Mouse (Mus musculus) embryo, embryonic 9.5 days (tissue): ENCODE results near the gene Sat2.
"Not testable (repeated sequence)": the region's sequence is repeated elsewhere in the genome, so short reads cannot be mapped to it uniquely, and the experiment has no call there.

Experiments used
- DNase-seq: peaks from one replicate; pipeline ENCODE4 v3.0.0-alpha.2; 2017; ENCODE audit errors: extremely low spot score

The Sat2 gene

GRCm38 (mm10) chr11:69600098-69600497 lies 21.7 kb upstream of the Sat2 start:
- DNase-seq, result peak; percentile 63

- no peak for DNase-seq
These were observed 20.1 kb upstream of the Sat2 start for GRCm38 (mm10) chr11:69601768-69602167.

GRCm38 (mm10) chr11:69603516-69603915 lies 18.3 kb upstream of the Sat2 start:
- DNase-seq, result no peak

GRCm38 (mm10) chr11:69604347-69604746 lies 17.5 kb upstream of the Sat2 start:
- no peak for DNase-seq

GRCm38 (mm10) chr11:69604795-69605664 lies 16.8 kb upstream of the Sat2 start:
- peak; percentile 22 for DNase-seq

- peak; percentile 79 for DNase-seq
These were observed 15.9 kb upstream of the Sat2 start, which contains the start of gene Atp1b2 for GRCm38 (mm10) chr11:69605726-69606490. Gene Atp1b2 (minus strand): TSS chr11:69605942.

DNA sequence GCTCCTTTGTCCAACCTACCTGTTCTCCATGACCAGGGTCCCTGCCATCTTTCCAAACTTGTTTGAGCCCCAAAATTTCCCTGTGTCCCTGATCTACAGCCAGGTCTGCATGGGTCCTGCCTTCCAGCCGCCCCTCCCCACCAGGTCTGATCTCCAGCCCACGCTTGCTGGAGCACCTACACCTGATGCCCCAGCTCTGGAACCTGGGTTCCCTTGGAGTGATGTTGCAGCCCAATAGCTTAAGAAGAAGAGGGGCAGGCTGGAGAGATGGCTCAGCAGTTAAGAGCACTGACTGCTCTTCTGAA lies 15.4 kb upstream of the Sat2 start:
- DNase-seq, result no peak

- no peak for DNase-seq
These were observed 15.0 kb upstream of the Sat2 start for GRCm38 (mm10) chr11:69606832-69607231.

- no peak for DNase-seq
These were observed 13.3 kb upstream of the Sat2 start for GRCm38 (mm10) chr11:69608525-69608924.

GRCm38 (mm10) chr11:69609416-69609815 lies 12.4 kb upstream of the Sat2 start:
- DNase-seq, result no peak

- DNase-seq, result no peak
These were observed 10.9 kb upstream of the Sat2 start for GRCm38 (mm10) chr11:69610899-69611298.

DNA sequence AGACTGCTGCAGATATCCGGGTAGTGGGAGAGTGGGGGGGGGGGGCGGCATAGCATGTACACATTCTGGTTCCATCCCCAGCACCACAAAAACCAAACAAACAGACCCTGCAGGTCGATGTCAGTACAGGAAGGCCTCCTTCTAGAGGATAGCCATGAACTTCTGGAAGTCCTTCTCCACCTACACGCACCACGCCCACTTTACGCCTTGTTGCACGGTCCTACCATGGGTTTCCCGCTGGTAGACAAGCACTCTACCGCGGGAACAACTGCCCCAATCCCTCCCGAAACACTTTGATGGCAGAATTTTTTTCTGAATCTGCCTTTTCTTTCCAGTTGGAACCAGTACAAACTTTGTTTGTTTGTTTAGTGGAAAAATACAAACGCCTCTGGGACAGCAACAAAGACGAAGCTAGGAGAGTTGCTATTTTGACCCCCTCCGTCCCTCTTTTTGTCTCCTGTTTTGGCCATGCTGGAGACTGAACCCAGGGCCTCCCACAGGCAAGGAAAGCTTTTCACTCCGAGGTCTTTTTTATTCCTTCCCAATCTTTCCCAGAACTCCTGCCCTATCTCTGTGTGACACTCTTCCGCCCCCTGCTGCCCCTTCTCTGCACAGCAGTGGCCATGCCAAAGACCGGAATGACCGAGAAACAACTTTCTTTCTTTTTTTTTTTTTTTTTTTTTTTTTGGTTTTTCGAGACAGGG lies 8.1 kb upstream of the Sat2 start:
- peak; percentile 86 for DNase-seq

DNA sequence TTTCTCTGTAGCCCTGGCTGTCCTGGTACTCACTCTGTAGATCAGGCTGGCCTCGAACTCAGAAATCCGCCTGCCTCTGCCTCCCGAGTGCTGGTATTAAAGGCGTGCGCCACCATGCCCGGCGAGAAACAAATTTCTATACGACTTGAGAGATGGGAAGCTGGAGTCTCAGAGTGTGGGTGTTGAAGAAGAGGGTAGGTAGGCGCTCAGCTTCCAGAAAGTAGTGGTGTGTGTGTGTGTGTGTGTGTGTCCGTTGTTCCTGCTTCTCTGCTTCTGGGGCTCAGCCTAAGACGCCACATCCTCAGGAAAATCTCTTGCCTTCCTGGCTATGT lies 7.6 kb upstream of the Sat2 start:
- not testable (repeated sequence) for DNase-seq

GRCm38 (mm10) chr11:69616781-69617180 lies 5.0 kb upstream of the Sat2 start:
- no peak for DNase-seq

DNA sequence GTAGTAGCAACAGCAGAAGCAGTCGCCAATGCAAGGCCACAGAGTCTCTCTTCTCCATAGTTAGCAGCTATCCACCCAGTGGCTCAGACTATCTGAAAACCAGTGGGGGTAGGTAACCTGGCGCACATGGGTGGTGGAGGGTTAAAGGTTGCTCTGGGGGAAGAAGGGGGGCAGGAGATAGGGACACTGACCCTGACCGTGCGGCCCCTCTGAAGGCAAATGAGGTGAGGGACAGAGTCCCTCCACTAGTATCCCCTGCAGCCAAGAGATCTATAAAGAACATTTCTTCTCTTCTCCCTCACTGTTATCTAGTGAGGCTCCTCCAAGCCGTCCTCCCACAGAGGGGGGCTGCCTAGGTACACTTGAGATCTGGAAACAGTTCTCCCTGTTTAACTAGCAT lies 4.0 kb upstream of the Sat2 start, which contains the start of gene Shbg:
TSS of gene Shbg (minus strand) at position 101 of the 400 bp plus-strand sequence.
- DNase-seq, result no peak

DNA sequence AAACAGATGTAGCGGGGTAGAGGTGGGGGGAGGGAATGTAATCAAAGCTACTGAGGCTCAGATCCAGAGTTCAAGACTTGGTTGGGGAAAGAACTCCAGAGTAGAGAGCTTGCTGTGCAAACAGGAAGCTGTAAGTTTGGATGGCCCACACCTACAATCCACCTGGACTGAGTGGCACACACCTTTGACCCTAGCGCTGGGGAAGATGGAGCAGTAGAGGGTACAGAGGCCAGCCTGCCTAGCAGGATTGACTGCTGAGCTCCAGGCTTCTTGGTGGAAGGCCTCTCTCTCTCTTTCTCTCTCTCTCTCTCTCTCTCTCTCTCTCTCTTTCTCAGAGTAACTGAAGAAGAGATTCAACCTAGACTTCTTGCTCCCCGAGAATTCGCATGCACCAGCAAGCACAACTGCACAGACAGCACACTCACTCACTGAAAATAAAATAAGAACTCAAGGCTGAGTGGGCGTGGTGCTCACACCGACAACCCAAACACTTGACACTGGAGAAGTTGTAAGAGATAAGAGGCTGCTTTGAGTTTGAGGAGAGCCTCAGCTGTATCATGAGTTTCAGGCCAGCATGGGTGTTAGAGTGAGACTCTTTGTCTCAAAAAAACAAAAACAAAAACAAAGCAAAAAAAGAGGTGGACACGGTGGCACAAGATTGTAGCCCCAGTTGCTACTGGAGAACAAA lies 1.3 kb upstream of the Sat2 start:
- no peak for DNase-seq

GRCm38 (mm10) chr11:69622406-69622805 lies 582 bp downstream of the Sat2 start:
- DNase-seq, result no peak

DNA sequence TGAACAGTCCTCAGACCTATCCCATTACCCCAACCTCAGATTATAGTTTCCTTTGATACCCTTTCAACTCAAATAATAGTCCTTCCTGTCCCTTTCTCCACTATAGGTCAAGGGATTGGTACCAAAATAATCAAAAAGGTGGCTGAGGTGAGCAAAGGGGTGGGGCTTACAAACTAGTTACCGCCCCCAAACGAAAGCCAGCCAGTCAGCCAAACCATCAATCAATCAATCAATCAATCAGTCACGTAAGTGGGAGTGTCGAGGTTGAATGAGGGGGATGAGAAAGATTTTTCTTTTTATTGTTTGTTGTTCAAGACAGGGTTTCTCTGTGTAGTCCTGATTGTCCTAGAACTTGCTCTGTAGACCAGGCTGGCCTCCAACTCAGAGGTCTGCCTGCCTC lies 1.2 kb downstream of the Sat2 start:
- no peak for DNase-seq

DNA sequence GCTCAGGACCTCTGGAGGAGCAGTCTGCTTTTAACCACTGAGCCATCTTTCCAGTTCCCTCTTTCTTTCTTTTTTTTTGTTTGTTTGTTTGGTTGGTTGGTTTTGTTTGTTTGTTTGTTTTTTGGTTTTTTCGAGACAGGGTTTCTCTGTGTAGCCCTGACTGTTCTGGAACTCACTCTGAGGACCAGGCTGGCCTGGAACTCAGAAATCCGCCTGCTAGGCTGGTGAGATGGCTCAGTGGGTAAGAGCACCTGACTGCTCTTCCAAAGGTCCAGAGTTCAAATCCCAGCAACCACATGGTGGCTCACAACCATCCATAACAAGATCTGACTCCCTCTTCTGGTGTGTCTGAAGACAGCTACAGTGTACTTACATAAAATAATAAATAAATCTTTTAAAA lies 2.5 kb downstream of the Sat2 start:
- not testable (repeated sequence) for DNase-seq

DNA sequence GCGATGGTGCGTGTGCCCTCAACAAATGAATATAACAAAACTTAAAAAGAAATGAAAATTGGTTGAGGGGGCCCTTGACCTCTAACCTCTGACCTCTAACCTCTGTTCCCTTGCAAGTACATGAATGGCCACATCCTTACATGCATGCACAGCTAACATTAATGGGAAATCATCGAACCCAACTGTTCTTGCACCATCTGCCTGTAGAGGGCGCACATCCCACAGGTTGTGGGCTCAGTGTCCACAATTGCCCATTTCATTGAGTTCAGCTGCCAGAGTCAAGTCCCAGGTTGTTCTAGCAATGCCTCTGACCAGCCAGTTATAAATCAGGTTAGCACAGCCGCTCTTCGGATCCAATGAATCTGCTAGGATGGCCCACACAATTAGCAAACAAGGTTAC lies 6.5 kb downstream of the Sat2 start:
- DNase-seq, result peak; percentile 82

GRCm38 (mm10) chr11:69629802-69630201 lies 8.0 kb downstream of the Sat2 start:
- no peak for DNase-seq
